Comparison of ENCODE assay signal across 23 mouse cellular contexts in genomic region chr6:29160786-29161185, GRCm38 (mm10). TPM values are rescaled to one million over a fixed set of nuclear protein-coding genes. Genes with fewer than 3 reads are reported as not detected.
DNase-seq lines count a peak whose midpoint lies in the region; ATAC-seq and TF ChIP-seq lines count a peak whose summit lies in the region.
"Had no signal": no experiment of that assay in that cellular context is flagged by ENCODE, and none has a peak within 500 bp of the region (broad histone marks: within the 10 kb centered on the region; RNA-seq: fewer than 3 reads in every experiment).

No protein-coding gene starts in this region.

- H3K9ac ChIP-seq in heart, embryonic 12.5 days: no peak overlapping the region
- no peak overlapping the region for H3K9ac ChIP-seq in intestine, embryonic 14.5 days (ENCODE audit: low read length)
- no peak overlapping the region for H3K9ac ChIP-seq in intestine, postnatal 0 days (ENCODE audit: low read depth, low read length)
- H3K9ac ChIP-seq in midbrain, embryonic 11.5 days (ENCODE audit: low read length): no peak overlapping the region

- no peaks in the 10 kb centered on the region for H3K27me3 ChIP-seq in heart, embryonic 10.5 days (ENCODE audit: insufficient read depth, poor library complexity, severe bottlenecking)
- H3K27me3 ChIP-seq in heart, embryonic 12.5 days (replicated peaks): no peaks in the 10 kb centered on the region
- no peaks in the 10 kb centered on the region for H3K27me3 ChIP-seq in intestine, embryonic 14.5 days (replicated peaks; ENCODE audit: control insufficient read depth, insufficient read depth, low read length)
- H3K27me3 ChIP-seq in intestine, postnatal 0 days (replicated peaks; ENCODE audit: control insufficient read depth, insufficient read depth, low read length): no peaks in the 10 kb centered on the region
- no peaks in the 10 kb centered on the region for H3K27me3 ChIP-seq in midbrain, embryonic 11.5 days (ENCODE audit: control insufficient read depth, insufficient read depth, low read length)
- H3K27me3 ChIP-seq in midbrain, embryonic 10.5 days (ENCODE audit: low read depth, poor library complexity, severe bottlenecking): 0 out of 2 replicates have a peak, but pooled peaks cover 5% of the 10 kb centered on the region
- H3K27me3 ChIP-seq: Patski had no signal

- DNase-seq in heart, adult 11 months: peak; percentile 61
- no peak for DNase-seq in heart, postnatal 4 days
- peak; percentile 70 for DNase-seq in heart, embryonic 10.5 days (ENCODE audit: low spot score)
- peak; percentile 3 for DNase-seq in intestine, embryonic 14.5 days (ENCODE audit: low spot score)
- DNase-seq in midbrain, embryonic 11.5 days (ENCODE audit: low spot score, missing footprints): peak; percentile 62
- no peak for DNase-seq in midbrain, embryonic 10.5 days (ENCODE audit: low spot score)
- DNase-seq: adrenal gland, adult 2 months; adrenal gland, adult 8-10 months; adrenal gland, postnatal 10 days; adrenal gland, postnatal 14 days; adrenal gland, postnatal 25 days; adrenal gland, postnatal 36 days; B cell, adult 2 months; cerebellum, adult 11 months; cerebellum, adult 11-12 months had no signal

- ATAC-seq in heart, embryonic 12.5 days (ENCODE audit: insufficient number of reproducible peaks, low FRiP score): no peak
- ATAC-seq in intestine, embryonic 14.5 days (replicated peaks; ENCODE audit: low FRiP score, low TSS enrichment, low read depth): no peak
- no peak for ATAC-seq in intestine, postnatal 0 days
- no peak for ATAC-seq in midbrain, embryonic 11.5 days (ENCODE audit: low FRiP score)
- ATAC-seq: activated CD4-positive, CD25-positive, alpha-beta regulatory T cell, adult 4 months; CD4-positive, CD25-positive, alpha-beta regulatory T cell, adult 4 months; Patski had no signal

- H3K9me3 ChIP-seq in heart, embryonic 10.5 days: no peaks in the 10 kb centered on the region
- H3K9me3 ChIP-seq in heart, embryonic 12.5 days (replicated peaks): no peaks in the 10 kb centered on the region
- no peaks in the 10 kb centered on the region for H3K9me3 ChIP-seq in intestine, embryonic 14.5 days (ENCODE audit: control insufficient read depth, low read length)
- H3K9me3 ChIP-seq in intestine, postnatal 0 days (ENCODE audit: control insufficient read depth): no peaks in the 10 kb centered on the region
- no peaks in the 10 kb centered on the region for H3K9me3 ChIP-seq in midbrain, embryonic 11.5 days (ENCODE audit: control insufficient read depth, low read length)
- H3K9me3 ChIP-seq in midbrain, embryonic 10.5 days (replicated peaks): no peaks in the 10 kb centered on the region
- H3K9me3 ChIP-seq: G1E had no signal

- no peak overlapping the region for H3K4me3 ChIP-seq in heart, embryonic 10.5 days
- no peak overlapping the region for H3K4me3 ChIP-seq in heart, embryonic 12.5 days
- no peak overlapping the region for H3K4me3 ChIP-seq in intestine, embryonic 14.5 days (ENCODE audit: low read depth, low read length)
- no peak overlapping the region for H3K4me3 ChIP-seq in intestine, postnatal 0 days (ENCODE audit: low read depth, low read length)
- no peak overlapping the region for H3K4me3 ChIP-seq in midbrain, embryonic 11.5 days (ENCODE audit: low read depth, low read length)
- H3K4me3 ChIP-seq in midbrain, embryonic 10.5 days: no peak overlapping the region

- no peak overlapping the region for H3K27ac ChIP-seq in heart, embryonic 10.5 days
- no peak overlapping the region for H3K27ac ChIP-seq in heart, embryonic 12.5 days (ENCODE audit: poor library complexity, severe bottlenecking)
- H3K27ac ChIP-seq in intestine, embryonic 14.5 days (ENCODE audit: low read depth): no peak overlapping the region
- no peak overlapping the region for H3K27ac ChIP-seq in intestine, postnatal 0 days (ENCODE audit: low read depth, low read length)
- no peak overlapping the region for H3K27ac ChIP-seq in midbrain, embryonic 11.5 days (ENCODE audit: low read depth, low read length)
- no peak overlapping the region for H3K27ac ChIP-seq in midbrain, embryonic 10.5 days (replicated peaks)

- H3K36me3 ChIP-seq in heart, embryonic 10.5 days: peaks cover 44% of the 10 kb centered on the region
- peaks cover 42% of the 10 kb centered on the region for H3K36me3 ChIP-seq in heart, embryonic 12.5 days
- peaks cover 41% of the 10 kb centered on the region for H3K36me3 ChIP-seq in intestine, embryonic 14.5 days (ENCODE audit: control insufficient read depth, insufficient read depth, low read length)
- peaks cover 42% of the 10 kb centered on the region for H3K36me3 ChIP-seq in intestine, postnatal 0 days (ENCODE audit: control insufficient read depth, insufficient read depth)
- peaks cover 9% of the 10 kb centered on the region; the same call in 1 of the 2 replicates for H3K36me3 ChIP-seq in midbrain, embryonic 11.5 days (ENCODE audit: control insufficient read depth, insufficient read depth, low read length)
- peaks cover 46% of the 10 kb centered on the region for H3K36me3 ChIP-seq in midbrain, embryonic 10.5 days

- H3K4me2 ChIP-seq in heart, embryonic 12.5 days: no peak overlapping the region
- no peak overlapping the region for H3K4me2 ChIP-seq in intestine, embryonic 14.5 days (ENCODE audit: low read length)
- H3K4me2 ChIP-seq in intestine, postnatal 0 days (replicated peaks; ENCODE audit: low read depth): no peak overlapping the region
- no peak overlapping the region for H3K4me2 ChIP-seq in midbrain, embryonic 11.5 days

- peaks cover 9% of the 10 kb centered on the region; the same call in 1 of the 2 replicates for H3K4me1 ChIP-seq in heart, embryonic 10.5 days
- peaks cover 9% of the 10 kb centered on the region for H3K4me1 ChIP-seq in heart, embryonic 12.5 days (replicated peaks)
- H3K4me1 ChIP-seq in intestine, embryonic 14.5 days (replicated peaks; ENCODE audit: control insufficient read depth, insufficient read depth, low read length): peaks cover 6% of the 10 kb centered on the region; the same call in 1 of the 2 replicates
- H3K4me1 ChIP-seq in intestine, postnatal 0 days (replicated peaks; ENCODE audit: control insufficient read depth, insufficient read depth, low read length): no peaks in the 10 kb centered on the region
- peaks cover 6% of the 10 kb centered on the region for H3K4me1 ChIP-seq in midbrain, embryonic 11.5 days (ENCODE audit: control insufficient read depth, insufficient read depth, low read length)
- peaks cover 15% of the 10 kb centered on the region for H3K4me1 ChIP-seq in midbrain, embryonic 10.5 days

- WGBS in heart, embryonic 10.5 days: 90% methylated on average over 2 of the region's 2 CpGs
- WGBS in heart, embryonic 12.5 days: 91% methylated on average over 2 of the region's 2 CpGs
- 86% methylated on average over 2 of the region's 2 CpGs for WGBS in intestine, embryonic 14.5 days
- WGBS in intestine, postnatal 0 days: 87% methylated on average over 2 of the region's 2 CpGs
- WGBS in midbrain, embryonic 11.5 days: 89% methylated on average over 2 of the region's 2 CpGs
- 90% methylated on average over 2 of the region's 2 CpGs for WGBS in midbrain, embryonic 10.5 days

- no peak for TF ChIP-seq CTCF in intestine, postnatal 0 days (IDR thresholded peaks at IDR 0.05; ENCODE audit: low read depth)

RNA-seq across cellular contexts. Expression of gene Rbm28, which starts 4.0 kb away (rescaled TPM):
- 10 to 100 TPM; 30.3 to 32.5 TPM for total RNA-seq in heart, postnatal 4 days (2021)
- polyA plus RNA-seq in heart, embryonic 10.5 days (2016; fragmentation: Nextera tagmentation; extraction: Ambion mirVana): 30.0 and 44.4 TPM in 2 replicates
- 32.4 and 35.6 TPM in 2 replicates for polyA plus RNA-seq in heart, embryonic 12.5 days (2016; fragmentation: Nextera tagmentation; extraction: Ambion mirVana)
- 44.6 and 49.7 TPM in 2 replicates for polyA plus RNA-seq in intestine, embryonic 14.5 days (2014; fragmentation: Nextera tagmentation; extraction: Ambion mirVana)
- 9.8 and 12.2 TPM in 2 replicates for polyA plus RNA-seq in intestine, postnatal 0 days (2015; fragmentation: Nextera tagmentation; extraction: Ambion mirVana)
- 60.5 and 64.4 TPM in 2 replicates for polyA plus RNA-seq in midbrain, embryonic 11.5 days (2014; fragmentation: Nextera tagmentation; extraction: Ambion mirVana)
- 51.6 and 54.9 TPM in 2 replicates for polyA plus RNA-seq in midbrain, embryonic 10.5 days (2016; fragmentation: Nextera tagmentation; extraction: Ambion mirVana)

RNA-seq across cellular contexts. Expression of gene Prrt4, which starts 18.6 kb away (rescaled TPM):
- total RNA-seq in heart, postnatal 4 days (2021): 1 to 10 TPM; 7.3 to 7.7 TPM
- polyA plus RNA-seq in heart, embryonic 10.5 days (2016; fragmentation: Nextera tagmentation; extraction: Ambion mirVana): 3.2 and 4.3 TPM in 2 replicates
- 3.0 and 3.1 TPM in 2 replicates for polyA plus RNA-seq in heart, embryonic 12.5 days (2016; fragmentation: Nextera tagmentation; extraction: Ambion mirVana)
- 0.52 and 0.78 TPM in 2 replicates for polyA plus RNA-seq in intestine, embryonic 14.5 days (2014; fragmentation: Nextera tagmentation; extraction: Ambion mirVana)
- polyA plus RNA-seq in intestine, postnatal 0 days (2015; fragmentation: Nextera tagmentation; extraction: Ambion mirVana): 0.23 and 0.29 TPM in 2 replicates
- 0.53 and 0.58 TPM in 2 replicates for polyA plus RNA-seq in midbrain, embryonic 11.5 days (2014; fragmentation: Nextera tagmentation; extraction: Ambion mirVana)
- 0.83 and 1.1 TPM in 2 replicates for polyA plus RNA-seq in midbrain, embryonic 10.5 days (2016; fragmentation: Nextera tagmentation; extraction: Ambion mirVana)
- total RNA-seq: CH12.LX, MEL had no signal
- polyA plus RNA-seq: activated CD4-positive, CD25-positive, alpha-beta regulatory T cell, adult 4 months; G1E had no signal

RNA-seq across cellular contexts. Expression of gene Impdh1, which starts 55.4 kb away (rescaled TPM):
- total RNA-seq in heart, postnatal 4 days (2021): 10 to 100 TPM; 29.5 to 30.6 TPM
- polyA plus RNA-seq in heart, embryonic 10.5 days (2016; fragmentation: Nextera tagmentation; extraction: Ambion mirVana): 50.7 and 54.0 TPM in 2 replicates
- 39.5 and 40.8 TPM in 2 replicates for polyA plus RNA-seq in heart, embryonic 12.5 days (2016; fragmentation: Nextera tagmentation; extraction: Ambion mirVana)
- 47.5 and 48.1 TPM in 2 replicates for polyA plus RNA-seq in intestine, embryonic 14.5 days (2014; fragmentation: Nextera tagmentation; extraction: Ambion mirVana)
- polyA plus RNA-seq in intestine, postnatal 0 days (2015; fragmentation: Nextera tagmentation; extraction: Ambion mirVana): 10.6 and 11.7 TPM in 2 replicates
- polyA plus RNA-seq in midbrain, embryonic 11.5 days (2014; fragmentation: Nextera tagmentation; extraction: Ambion mirVana): 36.9 and 42.0 TPM in 2 replicates
- 45.6 and 53.5 TPM in 2 replicates for polyA plus RNA-seq in midbrain, embryonic 10.5 days (2016; fragmentation: Nextera tagmentation; extraction: Ambion mirVana)

Comparison
In these comparisons a context has a peak if more than half of its experiments do, and no peak if none do; other contexts are left out.
1. DNase-seq: peak in heart, adult 11 months (single experiment), heart, embryonic 10.5 days (single experiment), intestine, embryonic 14.5 days (single experiment) and midbrain, embryonic 11.5 days (single experiment); none in heart, postnatal 4 days (single experiment) and midbrain, embryonic 10.5 days (single experiment).